8 mouse cellular contexts compared by ENCODE assay signal in the genomic region with DNA sequence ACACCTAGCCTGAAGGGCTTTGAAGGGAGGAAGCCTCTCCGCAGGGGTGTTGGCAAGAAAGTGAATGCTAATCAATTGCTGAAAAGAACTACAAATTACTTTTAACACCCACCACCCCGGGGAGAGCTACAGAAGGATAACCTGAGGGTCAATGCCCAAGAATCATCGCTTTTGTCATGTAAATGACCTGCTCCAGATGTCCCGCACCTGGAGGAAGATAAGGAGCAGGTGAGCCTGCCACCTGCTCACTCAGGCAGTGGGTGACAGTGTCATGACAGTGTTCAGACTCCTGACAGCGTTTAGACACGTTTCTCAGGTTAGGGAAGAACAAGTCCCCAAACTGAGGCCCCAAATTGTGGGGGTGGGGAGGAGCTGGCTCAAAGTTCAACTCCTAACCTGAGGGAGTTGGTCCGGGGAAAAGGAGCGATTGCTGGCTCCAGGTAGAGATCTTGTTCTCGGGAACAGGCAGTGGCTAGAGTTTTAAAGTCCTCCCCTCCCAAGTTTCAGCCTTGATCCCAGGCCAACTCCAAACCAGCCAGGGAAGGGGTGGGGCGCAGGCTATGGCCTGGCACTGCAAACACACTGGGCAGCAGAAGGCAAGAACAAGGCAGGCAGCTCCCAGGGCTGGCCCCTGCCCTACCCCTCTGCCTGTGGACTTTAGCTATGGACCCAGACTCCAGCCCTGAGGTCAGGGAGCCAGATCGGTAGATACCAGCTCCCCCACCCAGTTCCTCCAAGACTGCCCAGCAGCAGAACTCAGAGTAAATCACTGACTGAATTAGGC. TPM values are rescaled to one million over a fixed set of nuclear protein-coding genes. Genes with fewer than 3 reads are reported as not detected.
A peak's percentile ranks its signal among the peaks of the same experiment; 100 is the strongest.
DNase-seq lines count a peak whose midpoint lies in the region; ATAC-seq and TF ChIP-seq lines count a peak whose summit lies in the region.

No protein-coding gene starts in this region.

- no peaks in the 10 kb centered on the region for H3K27me3 ChIP-seq in cerebellum, adult 2 months (ENCODE audit: control insufficient read depth, insufficient read depth, low read length)
- no peaks in the 10 kb centered on the region for H3K27me3 ChIP-seq in stomach, embryonic 15.5 days (replicated peaks)

- H3K4me1 ChIP-seq in cerebellum, adult 2 months (ENCODE audit: control insufficient read depth, insufficient read depth, low read length) = peaks cover 48% of the 10 kb centered on the region
- H3K4me1 ChIP-seq in stomach, embryonic 15.5 days = peaks cover 41% of the 10 kb centered on the region

- 0 out of 2 replicates have a peak, but pooled peaks cover 4% of the 10 kb centered on the region for H3K36me3 ChIP-seq in stomach, embryonic 15.5 days

- H3K4me3 ChIP-seq in cerebellum, adult 2 months (replicated peaks; ENCODE audit: insufficient read depth, low read depth, low read length) = no peak overlapping the region
- H3K4me3 ChIP-seq in stomach, embryonic 15.5 days (replicated peaks) = no peak overlapping the region

- DNase-seq in cerebellum, adult 2 months = peak in 1 of 2 experiments; percentile 46
- DNase-seq in cerebellum, postnatal 4 days (ENCODE audit: low spot score in 2 of 2) = no peak
- DNase-seq in urinary bladder, postnatal 25 days (ENCODE audit: low spot score) = peak; percentile 38
- DNase-seq in urinary bladder, postnatal 10 days (ENCODE audit: low spot score) = no peak
- DNase-seq in kidney, postnatal 4 days = peak; percentile 52 to 74
- no peak for DNase-seq in cerebellum, postnatal 36 days

- H3K27ac ChIP-seq in cerebellum, adult 2 months (ENCODE audit: insufficient read depth, low read length) = peak overlapping the region; percentile 34; the same call in 1 of the 2 replicates
- H3K27ac ChIP-seq in stomach, embryonic 15.5 days = peak overlapping the region; percentile 74

- H3K4me2 ChIP-seq in stomach, embryonic 15.5 days = peak overlapping the region; percentile 2; the same call in 1 of the 2 replicates

- WGBS in cerebellum, adult 2 months = 24% methylated on average over 11 of the region's 11 CpGs
- WGBS in stomach, embryonic 15.5 days = 32% methylated on average over 11 of the region's 11 CpGs

- no peak for TF ChIP-seq CTCF in cerebellum, adult 2 months (IDR thresholded peaks at IDR 0.05; ENCODE audit: borderline replicate concordance, insufficient read depth, low read depth, low read length)

- no peaks in the 10 kb centered on the region for H3K9me3 ChIP-seq in stomach, embryonic 15.5 days

- no peak for TF ChIP-seq POLR2A in cerebellum, adult 2 months (IDR thresholded peaks at IDR 0.05; ENCODE audit: borderline replicate concordance, insufficient read depth, low read length)

- no peak overlapping the region for H3K9ac ChIP-seq in stomach, embryonic 15.5 days

- peak; percentile 93 for ATAC-seq in stomach, embryonic 15.5 days (ENCODE audit: insufficient read depth, low FRiP score, low read depth)
- ATAC-seq in megakaryocyte, adult 5-6 weeks (ENCODE audit: poor library complexity, severe bottlenecking) = no peak

RNA-seq across cellular contexts. Expression of a gene that starts 36.8 kb away (rescaled TPM):
- 22.5 and 24.7 TPM in 2 replicates for polyA plus RNA-seq in cerebellum, adult 2 months (2012; rRNA removed)
- 39.6 and 40.0 TPM in 2 replicates for polyA plus RNA-seq in stomach, embryonic 15.5 days (2015; fragmentation: Nextera tagmentation; extraction: Ambion mirVana)
- total RNA-seq in megakaryocyte, adult 5-6 weeks (2015) = 36.1 and 36.2 TPM in 2 replicates
- 15.8 and 23.1 TPM in 2 replicates for total RNA-seq in megakaryocyte, adult 5-6 weeks (2017)

Comparison
In these comparisons a context has a peak if more than half of its experiments do, and no peak if none do; other contexts are left out.
1. DNase-seq: peak in urinary bladder, postnatal 25 days (single experiment) and kidney, postnatal 4 days (2 of 2); none in cerebellum, postnatal 4 days (0 of 2), urinary bladder, postnatal 10 days (single experiment) and cerebellum, postnatal 36 days (0 of 2).